Mouse (Mus musculus) lung, postnatal 36 days (tissue): ENCODE data around the gene Six2.
"Not testable (repeated sequence)": the region's sequence is repeated elsewhere in the genome, so short reads cannot be mapped to it uniquely, and the experiment has no call there.

Experiments used
- DNase-seq: peaks from one replicate; pipeline ENCODE4 v3.0.0; 2022; ENCODE audit warnings: mixed read lengths

The Six2 gene

DNA sequence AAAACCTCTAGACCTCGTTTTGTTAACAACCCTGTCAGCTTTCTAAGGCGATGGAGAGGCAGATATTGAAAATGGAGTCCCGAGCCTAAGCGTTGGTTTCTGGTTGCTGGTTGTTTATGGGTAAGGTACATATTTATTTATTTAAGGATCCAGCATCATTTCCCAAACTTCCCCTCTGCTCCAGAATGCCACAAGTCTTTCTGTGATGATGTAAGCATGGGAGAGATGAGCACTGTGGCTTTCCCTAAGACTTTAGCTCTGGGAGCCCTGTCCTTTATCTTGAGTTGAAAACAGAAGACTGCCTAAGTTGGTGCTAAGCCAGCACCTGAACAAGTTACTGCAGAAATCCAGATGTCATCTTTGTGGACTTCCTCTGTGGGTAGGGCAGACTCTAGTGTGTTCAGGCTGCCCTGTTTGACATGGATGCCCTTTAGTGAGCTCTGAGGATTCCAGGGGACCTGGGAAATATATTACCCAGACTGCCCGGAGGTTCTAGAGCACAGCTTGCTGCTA is 1.8 kb upstream of the Six2 start:
- DNase-seq, result no peak

DNA sequence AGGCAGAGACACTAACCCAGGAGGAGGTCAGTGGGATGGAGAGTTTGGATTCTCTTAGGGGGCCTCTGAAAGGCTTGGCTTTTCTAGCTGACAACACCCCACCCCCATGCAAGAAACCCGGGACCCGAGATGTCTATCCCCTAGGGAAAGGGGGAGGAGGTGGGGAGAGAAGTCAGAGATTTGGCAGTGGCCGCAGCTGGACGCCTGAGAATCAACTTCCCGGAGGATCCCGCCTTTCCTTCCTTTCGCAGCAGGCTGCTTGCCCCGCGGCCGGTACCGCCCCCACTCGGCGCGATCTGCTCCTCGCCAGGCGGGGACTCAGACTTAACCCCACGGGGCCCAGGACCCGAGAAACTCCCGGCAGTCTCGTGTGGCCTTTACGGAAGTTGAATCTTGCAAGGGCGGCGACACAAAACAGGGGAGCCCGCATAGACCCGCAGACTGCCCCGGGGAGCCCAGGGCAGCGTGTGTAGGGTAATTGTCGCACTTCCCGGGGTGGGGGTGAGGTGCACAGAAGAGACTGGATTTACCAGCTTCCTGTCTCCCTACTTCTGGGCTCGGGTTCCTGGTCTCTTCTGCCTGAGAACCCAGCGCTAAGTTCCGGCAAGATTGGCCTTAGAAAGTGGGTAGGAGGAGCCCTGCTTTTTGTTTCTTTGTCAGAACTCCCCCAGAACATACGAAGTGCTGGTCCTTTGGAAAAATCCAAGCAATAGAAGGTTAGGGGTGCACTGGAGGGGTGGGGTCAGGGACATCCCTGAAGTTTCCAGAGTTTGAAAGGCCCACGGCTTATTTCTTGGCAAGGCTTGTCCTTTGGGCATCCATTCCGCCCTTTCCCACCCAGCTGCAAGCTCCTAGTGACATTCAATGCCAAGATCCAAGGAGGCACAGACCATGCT is 1.1 kb upstream of the Six2 start:
- peak; percentile 21 for DNase-seq

DNA sequence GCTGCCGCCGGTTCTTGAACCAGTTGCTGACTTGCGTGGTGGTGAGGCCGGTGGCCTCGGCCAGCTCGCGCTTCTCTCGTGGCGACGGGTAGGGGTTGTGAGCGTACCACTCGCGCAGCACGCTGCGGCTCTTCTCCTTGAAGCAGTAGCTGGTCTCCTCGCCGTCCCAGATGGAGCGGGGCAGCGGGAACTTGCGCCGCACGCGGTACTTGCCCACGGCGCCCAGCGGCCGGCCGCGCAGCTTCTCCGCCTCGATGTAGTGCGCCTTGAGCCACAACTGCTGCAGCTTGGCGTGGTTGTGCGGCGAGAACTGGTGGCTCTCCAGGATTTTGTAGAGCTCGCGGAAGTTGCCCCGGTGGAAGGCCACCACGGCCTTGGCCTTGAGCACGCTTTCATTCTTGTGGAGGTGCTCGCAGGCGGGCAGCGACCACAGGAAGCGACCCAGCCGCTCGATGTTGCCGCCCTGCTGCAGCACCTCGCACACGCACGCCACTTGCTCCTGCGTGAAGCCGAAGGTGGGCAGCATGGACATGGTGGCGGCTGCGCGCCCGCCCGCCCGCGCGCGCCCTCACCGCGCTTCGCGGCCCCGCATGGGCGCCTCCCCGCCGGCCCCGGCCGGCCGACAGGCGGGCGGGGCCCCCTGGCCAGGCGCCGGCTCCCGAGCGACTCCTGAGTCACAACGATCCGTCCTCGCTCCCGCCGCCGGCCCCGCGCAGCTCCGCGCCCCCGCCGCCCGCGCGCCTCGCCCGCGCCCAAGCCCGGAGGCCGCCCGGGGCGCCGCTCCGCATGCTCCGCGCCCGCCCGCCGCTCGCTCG is 446 bp downstream of the Six2 start:
- no peak for DNase-seq

DNA sequence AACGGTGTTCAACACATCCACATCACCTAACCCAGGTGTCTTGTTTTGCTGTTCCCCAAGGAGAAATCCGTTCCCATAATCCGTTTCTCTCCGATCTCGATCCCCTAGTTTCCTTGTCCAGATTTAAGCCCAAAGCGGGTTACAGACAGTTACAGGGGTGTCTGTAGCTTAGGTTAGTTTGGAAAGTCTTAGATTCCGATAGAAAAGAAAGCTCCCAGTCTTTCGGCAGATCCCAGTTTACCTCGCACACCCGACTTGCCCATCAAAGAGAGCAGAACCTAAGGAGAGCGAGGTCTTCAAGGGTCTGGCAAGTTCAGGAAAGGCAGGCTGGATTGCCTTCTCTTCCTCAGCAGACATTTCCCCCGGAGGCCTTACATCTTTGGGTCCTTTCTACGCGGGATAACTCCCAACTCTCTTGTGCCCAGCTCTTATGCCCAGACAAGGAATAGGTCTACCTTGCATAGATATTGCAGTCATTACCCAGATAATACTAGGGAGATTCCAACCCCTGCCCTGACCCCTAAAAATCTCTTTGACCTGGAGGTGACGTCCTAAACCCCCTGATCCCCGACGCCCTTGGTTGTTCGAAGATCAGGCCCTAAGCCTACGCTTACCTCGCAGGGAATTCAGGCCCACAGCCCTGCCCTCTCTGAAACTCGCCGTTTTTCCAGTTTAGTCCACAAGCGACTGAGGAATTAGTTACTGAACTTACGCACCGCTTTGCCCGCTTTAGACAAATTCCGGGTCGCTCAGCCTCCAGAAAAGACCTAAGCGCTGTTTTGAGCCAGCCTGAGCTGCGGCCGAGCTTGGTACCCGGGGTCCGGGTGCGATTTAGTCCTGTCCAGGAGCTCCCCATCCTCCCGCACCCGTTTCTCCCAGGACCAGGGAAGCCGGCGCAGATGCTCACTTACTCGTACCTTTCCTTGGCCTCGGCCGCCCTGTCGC is 1.3 kb downstream of the Six2 start:
- no peak for DNase-seq

DNA sequence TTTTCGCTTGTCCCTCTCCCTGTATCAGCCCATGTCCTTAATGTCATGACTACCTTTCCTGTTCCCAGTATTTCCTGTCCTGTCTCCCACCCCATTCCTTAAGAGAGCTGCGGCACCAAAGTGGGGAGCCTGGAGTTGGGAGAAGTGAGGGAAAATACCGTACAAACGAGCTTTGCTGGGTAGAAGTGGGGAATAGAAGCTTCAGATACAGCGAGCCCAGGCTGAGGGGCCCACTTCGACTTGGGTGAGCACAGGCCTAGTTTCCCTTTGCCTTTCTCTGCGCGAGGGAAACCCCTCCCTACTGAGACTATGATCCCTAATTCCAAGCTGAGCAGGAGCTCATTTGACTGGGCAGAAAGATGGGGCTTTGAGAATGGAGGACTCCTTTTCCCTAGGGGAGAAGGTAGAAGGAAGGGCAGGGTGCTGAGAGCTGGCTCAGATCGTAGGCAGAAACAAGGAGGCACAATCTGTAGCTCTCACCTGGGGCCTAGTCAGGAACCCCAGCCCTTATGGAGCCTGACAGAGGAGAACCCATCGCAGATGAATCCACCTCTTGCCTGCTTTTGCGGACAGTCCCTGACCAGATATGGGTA is 2.3 kb downstream of the Six2 start:
- no peak for DNase-seq

DNA sequence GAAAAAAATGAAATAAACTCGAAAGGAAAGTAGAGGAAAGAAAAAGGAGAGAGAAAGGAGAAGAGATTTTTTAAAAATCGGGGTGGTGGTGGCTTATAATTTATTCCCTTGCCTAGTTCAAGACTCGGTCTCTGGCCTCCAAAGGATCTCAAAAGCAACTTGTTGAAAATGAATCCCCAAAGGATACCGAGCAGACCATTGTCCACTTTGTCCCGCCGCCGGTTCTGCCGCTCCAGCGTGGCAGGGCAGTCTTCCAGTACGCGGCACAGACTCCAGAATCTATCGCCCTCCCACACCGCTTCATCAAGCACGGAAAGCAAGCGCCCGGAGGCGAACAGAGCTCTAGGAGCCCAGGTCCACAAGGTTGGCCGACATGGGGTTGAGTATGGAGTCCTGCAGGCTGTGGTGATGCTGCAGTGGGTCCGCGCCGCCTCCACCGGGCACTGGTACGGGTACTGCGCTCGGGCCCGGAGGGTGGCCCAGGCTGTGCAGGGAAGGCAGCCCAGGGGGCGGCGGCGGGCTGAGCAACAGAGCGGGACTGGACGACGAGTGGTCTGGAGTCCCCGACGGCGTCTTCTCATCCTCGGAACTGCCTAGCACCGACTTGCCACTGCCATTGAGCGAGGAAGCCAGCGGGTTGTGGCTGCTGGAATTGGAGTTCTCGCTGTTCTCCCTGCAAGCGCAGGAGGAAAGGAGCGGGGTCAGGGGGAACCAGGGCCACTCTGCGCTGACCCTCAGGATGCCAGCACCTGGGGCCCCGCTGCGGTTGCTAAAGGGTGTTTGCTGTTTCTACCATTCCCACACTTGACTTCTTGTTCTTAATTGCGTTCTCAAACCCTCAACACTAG is 3.0 kb downstream of the Six2 start:
- DNase-seq, result no peak

DNA sequence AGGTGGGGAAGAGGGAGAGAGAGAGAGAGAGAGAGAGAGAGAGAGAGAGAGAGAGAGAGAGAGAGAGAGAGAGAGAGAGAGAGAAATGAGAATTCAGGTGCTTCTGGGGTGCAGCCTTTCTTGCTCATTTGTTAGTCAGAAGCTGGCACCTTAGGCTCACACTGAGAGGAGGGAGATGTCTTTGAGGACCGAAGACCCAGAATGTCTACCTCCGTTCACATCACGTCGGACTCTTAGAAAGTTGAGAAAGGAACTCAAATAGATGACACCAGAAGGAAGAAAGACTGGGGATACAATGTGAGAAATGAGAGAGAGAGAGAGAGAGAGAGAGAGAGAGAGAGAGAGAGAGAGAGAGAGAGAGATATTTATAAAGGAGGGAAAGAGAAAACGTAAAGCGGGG is 3.6 kb downstream of the Six2 start:
- DNase-seq, result not testable (repeated sequence)

DNA sequence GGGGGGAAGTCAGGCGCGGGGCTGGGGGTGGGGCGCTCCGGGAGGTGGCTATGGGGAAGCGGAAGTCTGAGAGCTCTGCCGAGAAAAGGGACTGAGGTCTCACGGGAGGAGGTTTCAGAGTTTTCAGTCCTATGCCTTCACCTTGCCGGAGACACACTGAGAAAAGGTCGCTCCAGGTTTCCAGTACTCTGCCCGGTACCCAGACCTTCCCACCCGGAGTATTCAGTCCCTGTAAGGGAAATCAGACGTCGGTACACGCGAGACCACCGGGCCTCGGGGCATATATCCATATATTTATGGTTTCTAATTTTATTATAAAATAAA is 4.1 kb downstream of the Six2 start:
- no peak for DNase-seq

DNA sequence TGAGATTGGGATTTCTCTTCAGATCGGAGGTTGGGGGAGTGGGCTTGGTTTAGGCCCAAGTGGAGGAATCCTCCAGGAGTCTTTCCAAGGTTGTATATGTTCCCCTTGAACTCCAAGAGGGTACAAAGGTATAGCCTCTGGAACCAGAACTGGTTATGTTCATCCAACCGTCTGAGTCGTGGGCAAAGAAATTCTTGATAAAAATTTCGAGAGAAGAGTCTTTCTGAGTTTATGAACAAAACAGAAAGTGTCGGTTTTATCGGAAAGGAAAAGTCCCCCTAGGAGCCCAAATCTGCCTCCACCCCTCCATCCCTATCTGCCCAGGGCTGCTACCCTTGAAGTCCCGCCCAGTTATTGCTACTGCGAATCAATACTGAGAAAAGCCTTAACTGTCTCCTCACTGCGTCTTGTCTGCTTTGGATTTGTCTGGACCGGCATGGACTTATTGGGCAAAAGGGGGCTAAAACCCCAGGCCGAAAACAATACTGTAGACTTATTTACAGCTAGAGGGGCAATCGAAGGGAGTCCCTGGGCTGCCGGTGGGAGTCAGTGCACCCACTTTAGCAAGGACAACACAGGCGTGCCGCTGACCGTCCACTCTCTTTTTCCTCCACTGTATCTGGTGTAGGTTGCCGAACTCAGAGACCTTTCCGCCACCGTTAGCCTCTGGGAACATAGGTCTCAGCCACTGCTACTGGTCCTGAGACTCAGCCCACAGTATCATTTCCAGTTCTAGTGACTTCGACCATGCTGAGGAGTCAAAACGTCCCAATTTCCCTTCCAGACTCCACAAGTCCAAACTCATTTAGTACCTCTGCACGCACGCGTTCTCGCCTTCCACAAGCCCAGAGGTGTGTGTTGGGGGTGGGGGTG is 4.7 kb downstream of the Six2 start:
- no peak for DNase-seq

DNA sequence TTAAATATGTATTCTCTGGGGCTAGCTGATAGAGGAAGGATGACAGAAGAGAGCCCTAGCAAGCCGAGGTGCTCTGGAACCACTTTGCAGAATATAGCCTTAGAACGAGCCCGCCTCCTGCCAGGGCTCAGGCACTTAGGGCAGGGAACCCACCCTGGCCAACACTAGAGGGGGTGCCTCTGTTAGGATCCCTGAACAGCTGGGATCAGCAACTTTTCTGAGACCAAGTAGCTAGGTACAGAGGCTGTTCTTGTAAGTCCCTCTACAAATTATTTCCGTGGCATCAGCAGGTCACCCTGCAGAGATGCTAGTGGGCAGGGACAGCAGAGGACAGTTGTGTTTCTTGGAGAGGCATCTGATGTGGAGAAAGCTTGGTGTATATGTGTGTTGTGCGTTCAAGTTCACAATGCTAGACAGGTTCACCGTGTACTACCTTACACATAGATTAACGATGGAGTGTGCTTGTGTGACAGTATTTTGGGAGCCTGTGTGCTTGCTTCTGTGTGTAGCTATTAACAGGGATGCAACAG is 5.8 kb downstream of the Six2 start:
- no peak for DNase-seq

DNA sequence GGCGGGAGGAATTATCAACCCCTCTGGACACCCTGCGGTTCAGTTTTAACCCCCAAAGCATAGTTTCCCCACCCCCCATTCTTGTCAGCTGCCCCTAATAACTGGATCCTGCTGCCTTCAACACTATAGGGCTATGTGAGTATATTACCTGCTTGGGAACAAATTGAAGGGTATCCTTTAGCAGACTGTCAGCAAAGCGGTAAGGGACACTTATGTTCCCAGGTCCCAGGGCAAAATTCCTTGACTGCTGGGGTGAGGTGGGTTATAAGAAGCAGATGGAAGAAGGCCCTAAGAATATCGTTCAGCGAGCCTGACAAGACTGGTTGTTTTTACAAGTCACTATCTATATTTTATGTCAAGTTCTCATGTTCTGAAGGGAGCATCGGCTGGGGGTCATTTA is 6.3 kb downstream of the Six2 start:
- no peak for DNase-seq

DNA sequence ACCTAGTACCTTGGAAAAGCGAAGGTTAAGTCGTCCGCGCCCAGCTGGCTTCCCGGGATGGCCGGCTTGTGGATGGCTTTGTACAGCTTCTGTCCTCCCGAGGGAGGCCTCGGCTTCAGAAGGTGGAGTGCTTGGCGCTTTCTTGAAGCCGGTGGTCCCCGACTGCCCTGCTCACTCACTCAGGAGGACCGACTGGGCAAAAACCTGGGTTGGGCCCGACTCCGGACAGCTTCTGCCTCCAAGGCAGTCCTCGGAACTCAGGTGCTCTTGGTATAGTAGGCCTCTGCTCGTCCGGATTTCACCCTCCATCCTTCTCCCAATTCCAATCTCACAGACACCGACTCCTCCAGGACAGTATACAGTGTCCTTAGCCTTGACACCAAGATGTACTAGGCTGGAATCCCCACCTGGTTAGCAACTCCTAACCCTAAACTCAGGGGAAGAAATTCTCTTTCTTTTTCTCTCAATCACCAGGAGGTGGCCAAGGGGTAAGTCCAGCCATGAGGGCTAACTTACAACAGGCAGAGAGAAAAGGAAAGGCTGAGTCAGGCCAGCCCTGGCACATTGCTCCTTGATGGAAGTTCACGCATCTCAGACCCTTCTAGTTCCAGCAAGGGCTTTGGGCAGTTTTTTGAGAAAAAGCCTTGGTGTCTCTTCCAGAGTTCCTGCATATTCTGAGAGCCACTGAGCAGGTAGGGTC is 7.1 kb downstream of the Six2 start:
- DNase-seq, result no peak

DNA sequence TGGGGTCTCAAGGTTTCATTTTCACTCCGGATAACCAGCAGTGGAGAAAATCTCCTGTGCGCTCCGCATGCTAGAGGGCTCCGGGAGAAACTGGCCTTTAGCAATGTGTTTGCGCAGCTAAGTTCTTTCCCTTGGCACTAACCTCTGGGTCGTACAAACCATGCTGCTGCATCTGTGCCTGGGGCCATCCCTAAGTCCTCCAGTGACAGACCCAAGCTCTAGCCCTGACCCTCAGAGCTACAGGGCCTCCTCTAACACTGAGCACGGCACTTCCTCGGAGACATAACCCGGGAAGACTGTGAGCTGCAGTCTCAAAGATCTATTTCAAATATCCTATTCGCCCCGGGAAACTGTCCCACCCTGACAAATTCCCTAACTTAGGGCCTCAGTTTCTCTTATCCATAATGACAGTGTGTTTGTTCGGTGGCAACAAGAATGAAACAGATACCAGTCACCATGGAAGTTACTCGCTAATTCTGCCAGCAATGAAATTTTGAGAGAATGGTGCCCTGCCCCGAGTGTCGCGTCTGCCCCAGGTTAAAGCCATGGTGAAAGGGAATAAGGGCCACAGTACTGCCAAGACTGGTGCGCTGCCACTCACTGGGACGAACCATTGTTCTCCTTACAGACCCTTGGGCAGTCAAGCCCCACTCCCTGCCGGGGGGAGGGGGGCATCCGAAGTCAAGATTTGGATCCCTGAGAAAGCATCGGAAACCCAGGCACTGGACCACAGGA is 7.8 kb downstream of the Six2 start:
- no peak for DNase-seq

DNA sequence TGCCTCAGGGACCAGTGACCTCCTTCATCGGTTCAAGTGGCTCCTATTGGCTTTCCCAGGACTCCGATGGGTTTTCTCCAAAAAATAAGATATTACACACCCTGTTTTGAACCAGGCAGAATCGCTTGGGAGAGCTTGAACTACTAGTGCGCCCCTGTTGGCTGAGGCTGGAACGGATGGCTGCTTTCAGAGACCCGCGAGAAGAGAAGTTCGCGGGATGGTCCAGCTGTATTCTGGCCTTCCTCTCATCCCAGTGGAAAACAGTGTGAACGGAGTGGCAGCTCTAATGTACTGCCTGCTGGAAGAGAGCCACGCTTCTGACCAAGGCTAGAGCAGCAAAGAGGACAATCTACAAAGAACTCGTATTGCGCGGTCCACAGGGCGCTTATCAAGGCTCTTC is 8.4 kb downstream of the Six2 start:
- DNase-seq, result no peak

DNA sequence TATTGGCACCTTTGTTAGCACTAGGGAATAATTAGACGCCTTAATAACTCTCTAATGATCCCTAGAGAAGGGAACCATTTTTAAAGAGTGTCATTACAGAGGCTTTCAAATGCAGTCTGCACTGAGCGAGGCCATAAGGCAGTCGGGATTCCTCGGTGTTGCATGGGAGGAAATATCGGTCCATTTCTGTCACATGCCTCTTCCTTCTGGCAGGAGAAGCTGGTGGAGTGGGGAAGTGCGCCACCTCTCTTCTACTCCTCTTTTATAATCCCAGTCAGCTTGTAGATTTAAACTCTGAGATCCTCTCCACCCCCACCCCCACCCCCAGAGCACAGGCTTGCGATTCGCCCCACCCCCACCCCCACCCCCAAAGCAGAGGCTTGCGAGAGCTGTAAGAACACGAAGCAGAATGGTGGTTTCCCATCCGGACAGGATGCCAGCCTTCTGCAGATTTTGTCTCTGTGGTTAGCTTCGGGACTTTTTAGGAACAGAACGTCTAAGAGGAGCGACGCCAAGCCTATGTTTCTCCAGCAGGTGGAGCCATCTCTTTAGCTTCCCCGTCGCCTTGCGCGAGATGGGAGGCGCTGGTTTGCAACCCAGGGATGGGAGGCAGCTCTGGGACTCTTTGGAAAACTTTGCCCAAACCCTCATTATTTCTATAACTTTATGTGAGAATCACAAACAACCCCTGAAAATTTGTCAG is 23.3 kb downstream of the Six2 start:
- peak; percentile 68 for DNase-seq

DNA sequence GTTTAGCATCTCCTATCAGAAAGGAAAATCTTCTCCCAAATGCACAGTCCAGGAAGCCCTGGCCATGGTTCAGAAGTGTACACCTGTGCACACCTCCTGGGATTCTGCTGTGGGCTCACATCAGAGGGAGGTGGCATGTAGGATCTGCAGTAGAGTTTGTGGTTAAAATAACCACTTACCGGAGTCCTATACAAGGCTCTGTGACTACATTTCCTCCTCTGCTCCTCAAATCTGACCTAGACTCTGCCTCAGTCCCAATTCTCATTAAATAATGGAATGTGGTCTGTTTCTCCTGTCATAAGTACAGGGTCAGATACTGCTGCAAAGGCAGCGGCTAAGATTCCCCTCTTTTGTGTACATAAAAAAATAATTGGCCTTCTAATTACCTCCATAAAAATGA is 23.9 kb downstream of the Six2 start:
- DNase-seq, result no peak

DNA sequence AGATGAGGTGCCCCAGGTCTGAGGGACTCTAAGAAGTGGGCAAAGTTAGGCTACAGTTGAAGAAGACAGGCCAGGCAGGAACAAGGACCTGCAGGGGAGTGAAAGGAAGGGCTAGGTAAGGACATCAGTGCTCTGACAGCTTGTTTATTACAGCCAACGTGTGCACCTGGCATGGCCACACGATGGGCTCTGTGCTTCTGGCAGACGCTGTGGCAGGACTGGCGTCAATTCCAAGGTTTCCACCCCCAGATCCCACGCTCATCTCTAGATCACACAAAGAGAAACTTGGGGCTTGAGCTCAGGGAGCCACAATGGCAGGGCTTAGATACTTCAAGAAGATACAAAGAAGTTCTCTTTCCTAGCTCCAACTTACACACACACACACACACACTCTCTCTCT is 26.6 kb downstream of the Six2 start:
- no peak for DNase-seq

DNA sequence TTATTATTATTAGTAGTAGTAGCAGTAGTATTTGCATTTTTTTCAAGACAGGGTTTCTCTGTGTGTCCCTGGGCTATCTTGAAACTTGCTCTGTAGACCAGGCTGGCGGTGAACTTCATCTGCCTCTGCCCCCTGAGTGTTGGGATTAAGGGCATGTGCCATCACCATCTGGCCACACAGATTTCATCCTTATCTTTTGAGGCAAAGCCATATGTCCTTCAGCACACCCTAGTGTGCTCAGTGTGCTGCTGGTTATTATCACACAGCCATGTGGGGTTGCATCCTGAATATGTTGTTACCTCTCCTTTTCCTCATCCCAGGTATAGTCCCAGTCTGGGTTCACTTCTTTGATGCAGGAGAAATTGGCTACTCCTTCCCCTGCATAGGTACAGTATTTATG is 28.1 kb downstream of the Six2 start:
- DNase-seq, result no peak
